Mouse (Mus musculus) spleen, postnatal 14 days (tissue): ENCODE measurements around the gene Pigl.
"Not testable (repeated sequence)": the region's sequence is repeated elsewhere in the genome, so short reads cannot be mapped to it uniquely, and the experiment has no call there.

Source experiments
- DNase-seq, 2 experiments: peaks; one replicate each; pipeline ENCODE4 v3.0.0; 2021 to 2022; ENCODE audit warnings: low spot score in 2 of 2

Pigl gene

DNA sequence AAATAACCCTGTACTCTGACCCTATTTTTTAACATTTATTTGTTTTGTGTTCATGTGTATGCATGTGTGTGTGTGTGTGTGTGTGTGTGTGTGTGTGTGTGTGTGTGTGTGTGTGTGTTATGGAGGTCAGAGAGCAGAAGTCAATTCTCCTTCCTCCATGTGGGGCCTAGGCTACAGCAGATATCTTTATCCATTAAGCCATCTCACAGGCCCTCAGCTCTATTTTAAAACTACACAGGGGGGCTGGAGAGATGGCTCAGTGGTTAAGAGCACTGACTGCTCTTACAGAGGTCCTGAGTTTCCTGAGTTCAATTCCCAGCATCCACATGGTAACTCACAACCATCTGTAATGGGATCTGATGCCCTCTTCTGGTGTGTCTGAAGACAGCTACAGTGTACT, 9.0 kb downstream of the Pigl start:
- not testable (repeated sequence) for DNase-seq

DNA sequence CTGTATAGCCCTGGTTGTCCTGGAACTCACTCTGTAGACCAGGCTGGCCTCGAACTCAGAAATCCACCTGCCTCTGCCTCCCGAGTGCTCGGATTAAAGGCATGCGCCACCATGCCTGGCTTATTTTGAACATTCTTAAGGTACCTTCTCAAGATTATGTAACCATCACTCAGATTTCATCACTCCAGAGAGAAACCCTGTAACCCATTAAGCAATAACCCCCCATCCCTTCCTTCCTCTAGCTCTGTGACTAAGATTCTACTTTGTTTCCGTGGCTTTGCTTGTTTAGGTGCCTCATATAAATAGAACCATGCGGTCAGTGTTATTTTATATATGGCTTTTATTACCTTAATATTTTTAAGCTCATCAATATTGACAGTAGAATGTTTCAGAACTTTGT, 12.2 kb downstream of the Pigl start:
- DNase-seq, result no peak

DNA sequence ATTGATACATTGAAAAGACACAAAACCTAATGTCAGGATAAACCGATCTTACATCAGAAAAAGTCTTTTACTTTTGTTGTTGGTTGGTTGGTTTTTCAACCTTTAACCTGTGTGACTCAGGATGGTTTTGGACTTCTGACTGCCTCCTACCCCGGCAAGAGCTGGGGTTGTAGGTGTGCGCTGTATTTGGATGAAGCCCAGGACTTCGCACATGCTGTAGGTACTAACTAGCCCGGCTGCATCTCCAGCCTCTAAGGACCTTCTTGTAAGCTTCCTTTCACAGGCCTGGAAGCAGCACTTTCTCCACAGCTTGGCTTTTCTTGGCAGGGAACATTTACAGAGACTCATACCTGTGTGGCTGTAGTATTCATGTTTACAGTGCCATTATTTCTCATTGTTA, 15.3 kb downstream of the Pigl start:
- no peak for DNase-seq

DNA sequence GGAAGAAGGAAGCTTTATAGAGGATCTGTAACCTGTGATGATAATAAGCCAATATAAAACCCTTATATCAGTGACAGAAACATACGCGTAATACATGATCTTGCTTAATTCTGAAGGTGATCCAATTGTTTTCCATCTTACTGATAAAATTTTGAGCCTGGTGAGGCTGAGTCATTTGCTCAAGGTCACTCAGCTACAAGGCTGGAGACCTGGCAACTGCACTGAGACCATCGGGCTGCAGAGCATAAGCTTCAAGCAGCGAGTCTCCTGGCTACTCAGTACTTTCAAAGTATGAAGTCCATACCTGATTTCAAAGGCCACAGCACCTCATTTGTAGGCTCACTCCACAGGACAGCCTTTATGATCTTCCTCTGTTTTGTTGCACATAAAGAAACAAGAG, 17.9 kb downstream of the Pigl start:
- no peak for DNase-seq

DNA sequence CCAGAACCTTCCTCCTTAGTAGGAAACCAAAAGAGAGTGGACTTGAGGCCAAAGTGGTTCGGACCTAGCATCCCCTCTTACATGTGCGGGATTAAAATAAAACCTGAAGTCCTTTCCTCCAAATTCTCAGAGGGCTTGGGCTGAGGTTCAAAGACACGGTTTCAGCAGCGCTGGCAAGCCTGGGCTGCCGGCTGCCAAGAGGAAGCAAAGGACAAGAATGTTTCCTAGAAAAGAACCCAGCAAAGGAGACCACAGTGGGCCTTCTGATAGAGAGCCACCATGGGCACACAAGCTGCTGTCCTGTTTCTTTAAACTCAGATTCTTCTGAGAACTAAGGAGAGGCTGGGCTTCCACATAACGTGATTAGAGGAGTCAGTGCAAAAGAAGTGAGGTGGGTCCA, 20.7 kb downstream of the Pigl start:
- DNase-seq, result no peak

DNA sequence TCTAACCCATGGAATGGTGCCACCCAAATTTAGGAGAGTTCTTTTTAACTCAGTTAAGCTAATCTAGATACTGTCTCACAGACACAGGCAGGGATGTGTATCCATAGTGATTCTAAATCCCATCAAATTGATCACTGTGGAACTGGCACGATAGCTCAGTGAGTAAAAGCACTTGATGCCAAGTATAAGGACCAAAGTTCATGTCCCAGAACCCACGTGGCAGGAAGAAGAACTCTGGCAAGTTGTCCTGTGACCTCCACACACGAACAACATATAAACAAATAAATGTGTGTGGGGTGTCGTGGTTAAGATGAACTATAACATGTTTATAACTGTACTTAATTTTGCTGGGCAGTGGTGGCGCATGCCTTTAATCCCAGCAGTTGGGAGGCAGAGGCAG, 21.3 kb downstream of the Pigl start:
- DNase-seq, result no peak

DNA sequence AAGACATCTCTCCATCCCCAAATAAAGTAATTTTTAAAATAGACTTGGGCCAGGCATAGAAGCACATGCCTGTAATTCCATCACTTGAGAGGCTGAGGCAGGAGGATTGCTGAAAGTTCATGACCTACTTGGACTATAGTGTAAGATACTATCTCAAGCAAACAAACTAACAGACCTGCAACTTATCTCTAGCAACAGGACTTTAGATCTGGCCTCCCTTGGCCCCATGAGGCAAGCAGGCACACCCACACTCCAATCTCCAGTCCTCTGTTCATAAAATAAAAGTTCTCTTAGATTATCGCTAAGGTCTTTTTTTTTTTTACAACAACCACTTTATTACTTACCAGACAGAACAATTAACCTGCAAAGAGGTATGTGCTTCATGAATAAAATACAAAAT, 28.7 kb downstream of the Pigl start:
- DNase-seq, result no peak

DNA sequence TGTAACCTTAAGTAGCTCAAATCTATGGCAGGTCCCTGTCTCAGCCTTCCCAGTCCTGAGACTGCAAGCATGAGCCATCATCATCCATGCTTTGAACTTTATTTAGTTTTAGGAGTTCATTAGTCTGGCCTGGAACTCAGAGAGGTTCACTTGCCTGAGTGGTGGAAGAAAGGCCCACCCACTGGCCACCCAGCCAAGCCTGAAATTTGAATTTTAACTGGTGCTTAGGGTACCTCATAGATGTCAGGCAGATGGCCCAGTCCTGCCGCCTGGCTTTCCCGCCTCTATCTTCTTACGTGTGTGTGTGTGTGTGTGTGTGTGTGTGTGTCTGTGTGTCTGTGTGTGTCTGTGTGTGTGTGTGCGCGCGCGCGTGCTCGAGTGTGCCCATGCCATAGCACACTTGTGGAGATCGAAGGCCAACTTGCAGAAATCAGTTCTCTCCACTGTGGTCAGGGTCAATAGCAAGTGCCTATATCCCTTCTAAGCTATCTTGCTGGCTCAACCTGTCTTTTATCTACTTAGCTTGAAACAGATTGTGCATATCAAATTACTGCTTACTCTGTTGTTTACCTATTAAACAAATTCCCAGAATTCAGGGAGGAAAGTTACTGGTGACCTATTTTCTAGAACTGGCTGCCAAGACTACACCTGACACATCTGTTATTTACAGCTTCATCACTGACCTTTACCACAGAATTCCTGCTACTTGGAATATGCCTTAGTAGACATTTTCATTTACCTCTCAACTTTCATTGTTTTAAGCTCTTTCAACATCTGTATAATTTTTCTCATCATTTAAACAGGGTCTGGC, 29.5 kb downstream of the Pigl start:
- no peak for DNase-seq

DNA sequence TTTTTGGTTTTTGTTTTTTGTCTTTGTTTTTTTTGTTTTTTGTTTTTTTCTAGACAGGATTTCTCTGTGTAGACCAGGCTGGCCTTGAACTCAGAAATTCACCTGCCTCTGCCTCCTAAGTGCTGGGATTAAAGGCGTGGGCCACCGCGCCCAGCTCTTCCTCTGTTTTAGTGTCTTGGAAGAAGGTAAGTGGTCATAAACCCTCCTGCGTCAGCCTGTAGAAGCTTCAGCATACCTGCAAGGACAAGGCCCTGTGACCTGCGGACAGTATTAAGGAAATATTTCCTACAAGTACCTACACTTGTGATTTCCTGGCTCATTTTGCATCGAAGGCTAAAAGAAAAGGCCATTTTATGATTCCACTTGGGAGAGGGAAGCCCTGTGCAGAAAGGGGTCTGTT, 35.4 kb downstream of the Pigl start:
- DNase-seq, result no peak

DNA sequence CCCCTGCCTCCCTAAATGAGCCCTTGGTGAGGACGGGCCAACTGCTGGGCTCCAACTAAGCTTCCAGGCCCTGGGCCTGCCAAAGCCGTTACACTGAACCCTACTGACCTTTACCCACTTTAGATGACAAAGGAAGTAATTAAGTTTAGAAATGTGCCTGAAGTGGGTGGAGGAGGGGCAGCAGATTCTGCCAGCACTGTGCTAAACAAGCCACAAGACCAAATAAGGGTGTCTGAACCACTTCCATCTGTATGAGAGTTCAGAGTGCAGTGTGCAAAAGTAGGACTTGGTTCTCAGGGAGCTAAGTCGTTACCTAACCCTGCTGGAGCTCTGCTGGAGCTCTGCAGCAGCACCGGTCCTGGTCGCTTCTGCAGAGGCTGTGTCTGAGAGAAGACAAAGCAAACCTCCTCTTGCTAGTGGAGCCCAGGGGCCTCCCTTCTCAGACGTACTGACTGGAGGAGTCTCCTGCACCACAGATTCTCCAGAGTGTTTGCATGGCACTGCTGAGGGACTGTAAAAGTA, 36.6 kb downstream of the Pigl start:
- DNase-seq, result peak in 1 of 2 experiments; percentile 9

DNA sequence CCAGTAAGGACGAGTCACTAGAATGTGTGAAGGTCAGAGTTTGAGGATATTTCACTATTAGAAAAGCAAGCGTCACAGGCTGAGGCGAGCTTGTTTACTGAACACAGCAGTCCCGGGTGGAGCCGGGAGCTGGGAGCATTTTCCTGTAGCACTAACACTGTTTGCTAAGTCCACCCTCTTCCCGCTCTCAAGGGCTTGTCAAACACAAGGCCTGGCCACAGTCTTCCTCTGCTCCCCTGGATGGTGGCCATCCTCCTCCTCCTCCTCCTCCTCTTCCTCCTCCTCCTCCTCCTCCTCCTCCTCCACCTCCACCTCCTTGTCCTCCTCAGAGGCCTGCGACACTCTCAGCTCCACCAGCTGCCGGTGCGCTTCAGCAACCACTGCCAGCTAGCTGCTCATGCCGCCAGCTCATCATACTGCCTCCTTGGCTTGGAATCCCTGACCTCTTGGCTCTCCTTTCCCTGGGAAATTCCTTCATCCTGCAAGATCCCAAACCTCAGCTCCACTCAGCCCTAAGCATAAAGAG, 37.1 kb downstream of the Pigl start:
- DNase-seq, result no peak

DNA sequence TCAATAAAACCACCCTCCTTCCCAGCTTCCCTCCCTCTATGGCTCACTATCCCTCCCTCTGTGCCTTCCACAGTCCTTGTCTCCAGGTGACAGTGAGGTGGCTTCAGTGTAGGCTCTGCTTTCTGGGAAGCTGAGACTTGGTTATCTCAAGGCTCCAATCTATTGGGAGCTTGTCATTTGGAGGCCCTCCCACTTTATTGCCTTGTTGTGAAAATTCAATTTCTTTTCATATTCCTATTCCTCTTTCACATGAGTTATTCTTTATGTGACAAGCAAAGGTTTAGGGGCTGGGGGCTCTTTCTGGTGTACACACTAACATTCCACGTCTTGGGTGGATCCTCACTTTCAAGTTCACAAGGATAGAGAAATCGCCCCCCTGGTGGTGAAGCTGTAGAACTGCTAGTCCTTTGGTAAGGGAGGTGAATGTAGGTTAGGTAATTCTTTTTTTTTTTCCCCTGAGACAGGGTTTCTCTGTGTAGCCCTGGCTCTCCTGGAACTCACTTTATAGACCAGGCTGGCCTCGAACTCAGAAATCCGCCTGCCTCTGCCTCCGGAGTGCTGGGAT, 38.0 kb downstream of the Pigl start:
- DNase-seq, result peak in 1 of 2 experiments; percentile 30

DNA sequence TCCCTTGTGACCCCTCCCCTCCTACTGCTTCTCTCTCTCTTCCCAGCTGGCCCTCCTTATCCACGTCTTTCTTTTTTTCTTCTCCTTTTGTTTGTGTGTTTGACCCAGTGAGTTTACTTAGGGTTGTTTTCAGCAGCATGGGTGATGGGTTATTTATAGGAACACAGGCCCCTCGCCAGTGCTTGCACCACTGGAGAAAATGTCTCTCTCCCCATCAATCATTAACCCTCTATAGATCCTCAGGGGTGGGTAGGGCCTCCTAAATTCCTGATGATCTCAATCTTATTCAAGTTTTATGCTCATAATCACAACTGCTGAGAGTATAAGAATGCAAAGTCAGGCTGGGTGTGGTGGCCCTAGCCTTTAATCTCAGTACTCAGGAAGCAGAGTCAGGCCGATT, 38.9 kb downstream of the Pigl start:
- DNase-seq, result no peak

DNA sequence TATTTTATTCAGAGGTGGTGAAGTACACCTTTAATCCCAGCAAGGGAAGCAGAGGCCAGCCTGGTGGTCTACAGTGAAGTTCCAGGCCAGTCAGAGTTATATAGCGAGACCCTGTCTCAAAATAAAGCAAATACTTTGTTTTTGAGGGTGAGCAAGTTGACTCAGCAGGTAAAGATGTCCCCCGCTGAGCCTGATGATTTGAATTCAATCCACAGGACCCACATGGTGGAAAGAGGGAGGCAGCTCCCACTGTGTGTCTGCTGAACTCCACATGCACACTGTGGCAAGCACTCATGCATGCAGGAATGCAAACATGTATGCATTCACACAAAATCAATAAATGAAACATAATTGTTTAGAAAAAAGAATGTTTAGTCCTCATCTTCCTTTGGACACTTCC, 40.5 kb downstream of the Pigl start:
- DNase-seq, result no peak

DNA sequence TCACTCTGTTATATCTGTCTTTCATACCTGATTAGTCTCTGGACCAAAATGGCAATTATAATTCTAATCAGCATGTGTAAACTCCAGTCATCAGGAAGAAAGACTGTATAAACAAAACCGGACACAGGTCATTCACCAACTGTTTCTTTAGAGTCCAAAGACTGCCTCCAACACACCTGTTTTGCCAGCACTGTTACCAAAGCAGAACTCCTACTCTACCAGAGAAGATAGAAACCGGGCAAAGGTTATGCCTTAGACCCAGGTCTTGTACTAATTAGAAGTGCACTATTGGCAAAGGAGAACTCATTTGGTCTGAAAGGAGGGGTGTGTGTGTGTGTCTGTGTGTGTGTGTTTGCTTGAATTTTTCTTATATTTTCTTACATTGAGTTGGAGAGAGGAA, 42.3 kb downstream of the Pigl start:
- DNase-seq, result no peak

DNA sequence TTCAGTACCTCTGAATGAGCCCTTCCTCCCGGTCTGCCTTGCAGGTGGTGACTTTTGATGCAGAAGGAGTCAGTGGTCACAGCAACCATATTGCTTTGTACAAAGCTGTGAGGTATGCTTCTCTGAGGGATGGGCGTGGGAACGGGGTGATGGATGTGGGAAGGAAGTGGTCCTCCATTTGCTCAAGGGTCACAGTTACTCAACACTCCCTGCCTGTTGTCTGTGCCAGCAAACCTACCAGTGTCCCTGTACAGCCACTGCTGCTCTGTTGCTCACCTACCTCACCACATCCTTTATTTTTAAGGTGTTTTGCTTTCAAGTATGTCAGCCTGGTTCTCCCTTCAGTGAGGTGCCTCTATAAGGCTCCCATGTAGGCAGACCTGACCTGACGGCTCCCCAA, 49.4 kb downstream of the Pigl start:
- DNase-seq, result no peak

DNA sequence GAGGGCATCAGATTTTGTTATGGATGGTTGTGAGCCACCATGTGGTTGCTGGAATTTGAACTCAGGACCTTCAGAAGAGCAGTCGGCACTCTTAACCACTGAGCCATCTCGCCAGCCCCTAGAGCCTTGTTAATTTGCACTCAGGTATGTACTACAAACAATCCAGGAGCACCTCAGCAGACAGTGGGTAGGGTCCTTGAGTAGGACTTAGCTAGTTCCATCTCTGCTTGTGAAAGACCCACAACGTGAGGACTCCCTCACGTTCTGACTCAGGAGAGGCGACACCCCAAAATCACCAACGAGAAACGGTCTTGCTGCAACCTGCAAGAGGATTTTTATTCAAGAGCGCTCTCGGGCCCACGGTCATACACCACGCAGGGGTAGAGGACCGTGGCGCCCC, 50.1 kb downstream of the Pigl start:
- not testable (repeated sequence) for DNase-seq

DNA sequence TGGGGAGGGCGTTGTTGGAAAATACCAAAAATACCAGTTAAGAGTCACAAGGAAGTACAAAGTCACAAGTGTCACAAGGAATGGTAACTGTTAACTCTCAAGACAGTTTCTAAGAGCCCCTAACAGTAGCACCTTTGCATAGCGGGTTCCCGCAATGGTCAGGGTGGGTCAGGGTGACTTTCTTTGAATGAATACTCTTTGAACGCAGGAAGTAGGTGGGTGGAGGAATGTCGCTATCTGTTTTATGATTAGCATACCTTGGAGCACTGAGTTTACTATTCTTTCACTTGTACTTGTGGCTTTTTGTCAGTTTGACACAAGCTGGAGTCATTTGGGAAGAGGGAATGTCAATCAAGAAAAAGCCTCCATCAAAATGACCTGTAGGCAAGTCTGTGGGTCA, 50.6 kb downstream of the Pigl start:
- not testable (repeated sequence) for DNase-seq

DNA sequence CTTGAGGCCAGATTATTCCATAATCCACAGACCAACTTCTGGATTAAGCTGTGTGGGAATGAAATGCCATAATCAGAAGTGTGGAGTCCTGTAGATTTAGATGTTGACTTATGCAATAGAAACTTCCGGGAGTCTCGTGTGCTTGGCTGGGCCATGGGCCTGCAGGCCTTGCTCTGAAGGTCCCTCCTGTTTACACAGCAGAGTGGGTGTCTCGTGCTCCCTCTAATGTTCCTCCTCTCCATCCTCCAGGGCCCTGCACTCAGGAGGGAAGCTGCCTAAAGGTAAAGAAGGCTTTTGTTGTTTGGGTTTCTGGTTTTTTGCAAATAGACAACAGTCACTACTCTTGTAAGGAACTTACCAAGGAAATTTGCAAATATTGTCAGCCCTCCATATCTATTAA, 51.3 kb downstream of the Pigl start:
- no peak for DNase-seq

DNA sequence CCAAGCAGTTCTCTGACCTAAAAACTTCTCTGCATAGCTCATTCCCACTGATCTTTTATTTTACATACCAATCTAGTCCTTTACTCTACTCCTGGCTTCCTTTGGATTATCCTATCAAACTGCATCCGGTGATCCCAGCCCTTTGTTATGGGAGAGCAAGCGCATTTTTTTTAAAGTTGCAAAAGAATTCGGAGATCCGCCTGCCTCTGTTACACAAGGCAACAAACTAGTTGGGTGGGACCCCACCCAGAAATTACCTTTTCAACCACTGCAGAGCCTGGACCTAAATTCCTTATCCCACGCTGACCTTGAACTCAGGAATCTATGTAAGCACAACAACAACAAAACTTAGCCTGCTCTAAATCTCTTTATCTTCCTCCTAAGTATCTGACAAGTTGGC, 52.7 kb downstream of the Pigl start:
- no peak for DNase-seq

DNA sequence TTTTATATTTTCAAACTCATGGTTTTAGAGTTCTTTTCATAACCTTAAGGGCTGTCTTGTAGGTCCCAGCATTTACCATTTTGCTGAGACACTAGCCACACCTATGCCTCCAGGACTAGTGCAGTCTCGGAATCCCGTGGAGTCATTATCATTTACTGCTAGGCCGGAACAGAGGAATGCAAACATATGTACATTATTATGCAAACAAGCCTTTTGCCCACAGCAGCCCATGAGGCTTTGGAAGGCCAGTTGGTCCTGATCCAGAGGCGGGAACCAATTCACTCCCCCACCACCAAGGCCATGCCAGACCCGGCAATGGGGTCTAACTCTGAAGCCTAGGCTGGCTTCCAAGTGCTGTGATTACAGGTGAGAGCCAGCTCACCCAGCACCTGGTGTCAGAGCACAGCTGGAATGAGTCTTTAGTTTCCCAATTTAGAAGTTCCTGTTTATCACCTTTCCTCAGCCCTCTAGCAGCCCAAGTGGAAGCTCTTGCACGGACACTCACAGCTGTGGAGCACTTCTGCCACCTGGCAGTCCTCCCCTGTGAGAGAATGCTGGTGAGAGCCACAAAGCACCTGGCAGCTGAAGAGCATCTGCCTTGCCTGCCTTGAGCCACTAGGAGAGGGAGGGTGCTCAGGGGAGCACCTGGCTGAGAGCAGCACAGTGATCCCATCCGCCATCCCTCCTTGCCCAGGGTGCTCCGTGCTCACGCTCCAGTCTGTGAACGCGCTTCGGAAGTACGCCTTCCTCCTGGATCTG, 53.4 kb downstream of the Pigl start:
- DNase-seq, result no peak

DNA sequence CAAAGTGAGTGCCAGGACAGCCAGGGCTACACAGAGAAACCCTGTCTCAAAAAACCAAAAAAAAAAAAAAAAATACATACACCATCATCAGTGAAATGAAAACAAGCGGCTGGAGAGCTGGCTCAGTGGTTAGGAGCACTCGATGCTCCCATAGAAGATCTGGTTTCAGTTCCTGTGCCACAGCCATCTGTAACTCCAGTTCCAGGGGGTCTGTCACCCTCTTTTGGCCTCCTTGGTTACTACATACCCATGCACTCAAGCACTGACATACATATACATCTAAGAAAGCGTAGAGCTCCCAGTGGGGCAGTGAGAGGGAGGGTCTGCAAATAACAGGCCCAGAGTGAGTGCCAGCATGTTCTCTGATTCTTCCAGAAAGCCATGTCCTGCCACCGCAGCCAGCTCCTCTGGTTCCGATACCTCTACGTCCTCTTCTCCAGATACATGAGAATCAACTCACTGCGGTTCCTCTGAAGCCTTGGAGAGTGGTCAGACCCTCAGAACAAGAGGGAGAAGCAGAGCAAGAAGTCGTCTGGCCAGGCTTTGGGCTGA, 54.3 kb downstream of the Pigl start:
- no peak for DNase-seq
